Mouse (Mus musculus) CD8-positive naive resting alpha-beta T cell, adult 2 months (primary cell): ENCODE measurements around the gene Dnah3.

Experiments used
- DNase-seq, 2 experiments: peaks; one replicate each; pipeline ENCODE4 v3.0.0; 2022; ENCODE audit warnings: low read depth in 2 of 2, low spot score in 2 of 2

Dnah3 gene

DNA sequence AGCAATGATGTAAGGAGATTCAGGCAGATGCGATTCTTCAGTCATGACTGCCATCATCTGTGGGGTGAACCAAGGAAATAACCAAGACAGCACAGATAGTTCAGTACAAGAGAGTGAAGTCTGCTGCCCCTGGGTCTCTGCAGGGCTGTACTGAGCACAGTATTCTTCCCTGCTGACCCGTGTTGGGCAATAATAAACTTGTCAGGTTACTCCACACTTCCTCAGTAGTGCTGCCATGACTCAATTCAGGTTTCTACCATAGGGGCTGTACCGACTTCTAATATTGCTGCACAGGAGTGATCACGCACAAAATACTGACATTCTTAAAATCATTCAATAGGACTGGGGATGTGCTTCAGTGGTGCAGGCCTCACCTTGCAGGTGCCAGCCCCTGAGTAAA is 215.9 kb downstream of the Dnah3 start:
- DNase-seq: no peak

- no peak for DNase-seq
Observed at GRCm38 (mm10) chr7:119875776-119876440, 219.2 kb downstream of the Dnah3 start.

GRCm38 (mm10) chr7:119873050-119873449 is 222.0 kb downstream of the Dnah3 start:
- DNase-seq: no peak
